Mouse (Mus musculus) spleen, adult 12 weeks (tissue): ENCODE data around the gene Dlst.

ENCODE experiments used
- DNase-seq: peaks from one replicate; pipeline ENCODE4 v3.0.0; 2022; ENCODE audit warnings: low spot score

The Dlst gene

GRCm38 (mm10) chr12:85182345-85182643, 71.7 kb downstream of the Dlst start:
- no peak for DNase-seq

GRCm38 (mm10) chr12:85182898-85183297, 72.3 kb downstream of the Dlst start:
- no peak for DNase-seq

GRCm38 (mm10) chr12:85184118-85184517, 73.5 kb downstream of the Dlst start:
- DNase-seq = no peak
